16 mouse cellular contexts compared by ENCODE assay signal in genomic region chr4:132254986-132255385, GRCm38 (mm10). TPM values are rescaled to one million over a fixed set of nuclear protein-coding genes. Genes with fewer than 3 reads are reported as not detected.
DNase-seq lines count a peak whose midpoint lies in the region; ATAC-seq and TF ChIP-seq lines count a peak whose summit lies in the region.
"Had no signal": no experiment of that assay in that cellular context is flagged by ENCODE, and none has a peak within 500 bp of the region (broad histone marks: within the 10 kb centered on the region; RNA-seq: fewer than 3 reads in every experiment).

No protein-coding gene starts in this region.

- intact Hi-C loops in left cerebral cortex, adult 2 months (cut with DNase I) = no loop called here
- intact Hi-C loops in left cerebral cortex, postnatal 4 days (cut with DNase I) = no loop called here

- no peak overlapping the region for H3K27ac ChIP-seq in left cerebral cortex, adult 2 months
- no peak overlapping the region for H3K27ac ChIP-seq in forebrain, embryonic 13.5 days
- H3K27ac ChIP-seq: liver, embryonic 13.5 days had no signal

- no peak overlapping the region for H3K9ac ChIP-seq in forebrain, embryonic 13.5 days
- H3K9ac ChIP-seq: liver, embryonic 13.5 days; midbrain, embryonic 13.5 days had no signal

- TF ChIP-seq CTCF in left cerebral cortex, adult 2 months (IDR thresholded peaks at IDR 0.05) = peak; percentile 27

- WGBS in forebrain, embryonic 13.5 days = 78% methylated on average over 3 of the region's 3 CpGs

- DNase-seq in left cerebral cortex, adult 2 months (ENCODE audit: extremely low spot score in 1 of 2, low spot score in 2 of 2) = no peak
- DNase-seq in left cerebral cortex, postnatal 4 days = no peak
- peak; percentile 32 for DNase-seq in 3T3-L1 (ENCODE audit: low read depth, low spot score)
- DNase-seq in B cell, adult 2 months = peak; percentile 39 to 43
- peak; percentile 63 for DNase-seq in induced T-regulatory cell, adult 2 months (ENCODE audit: low read depth)
- no peak for DNase-seq in heart, adult 9 months (ENCODE audit: low spot score in 2 of 2)
- DNase-seq: adrenal gland, postnatal 14 days; gastrocnemius, postnatal 10 days; heart, postnatal 4 days; liver, embryonic 13.5 days; lung, postnatal 4 days; right cerebral cortex, postnatal 14 days had no signal

- no peak for ATAC-seq in forebrain, embryonic 13.5 days
- ATAC-seq: forebrain, embryonic 16.5 days; midbrain, embryonic 13.5 days had no signal

- H3K9me3 ChIP-seq in forebrain, embryonic 13.5 days (replicated peaks) = no peaks in the 10 kb centered on the region
- H3K9me3 ChIP-seq: liver, embryonic 13.5 days; midbrain, embryonic 13.5 days had no signal

- no peaks in the 10 kb centered on the region for H3K27me3 ChIP-seq in forebrain, embryonic 13.5 days
- H3K27me3 ChIP-seq: liver, embryonic 13.5 days; midbrain, embryonic 13.5 days had no signal

- peaks cover 11% of the 10 kb centered on the region for H3K4me1 ChIP-seq in forebrain, embryonic 13.5 days

- H3K4me3 ChIP-seq in left cerebral cortex, adult 2 months = no peak overlapping the region
- H3K4me3 ChIP-seq in forebrain, embryonic 13.5 days = no peak overlapping the region
- H3K4me3 ChIP-seq: liver, embryonic 13.5 days; midbrain, embryonic 13.5 days had no signal

- H3K4me2 ChIP-seq in forebrain, embryonic 13.5 days = no peak overlapping the region
- H3K4me2 ChIP-seq: heart, embryonic 11.5 days; liver, embryonic 13.5 days; midbrain, embryonic 13.5 days had no signal

- H3K36me3 ChIP-seq in forebrain, embryonic 13.5 days (ENCODE audit: poor library complexity, severe bottlenecking) = peaks cover 18% of the 10 kb centered on the region

RNA-seq across cellular contexts. Expression of gene Gmeb1, which starts 6.4 kb away (rescaled TPM):
- total RNA-seq in left cerebral cortex, adult 2 months (2021) = 10 to 100 TPM; 22.1 to 26.1 TPM
- total RNA-seq in left cerebral cortex, postnatal 4 days (2021) = 10 to 100 TPM; 35.2 to 36.0 TPM
- 50.0 and 55.3 TPM in 2 replicates for polyA plus RNA-seq in forebrain, embryonic 13.5 days (2015; fragmentation: Nextera tagmentation; extraction: Ambion mirVana)

RNA-seq across cellular contexts. Expression of gene Taf12, which starts 19.2 kb away (rescaled TPM):
- 10 to 100 TPM; 22.1 to 24.4 TPM for total RNA-seq in left cerebral cortex, adult 2 months (2021)
- 10 to 100 TPM; 16.8 to 19.1 TPM for total RNA-seq in left cerebral cortex, postnatal 4 days (2021)
- polyA plus RNA-seq in forebrain, embryonic 13.5 days (2015; fragmentation: Nextera tagmentation; extraction: Ambion mirVana) = 51.5 and 56.1 TPM in 2 replicates

RNA-seq across cellular contexts. Expression of gene Ythdf2, which starts 42.9 kb away (rescaled TPM):
- 10 to 100 TPM; 41.4 to 44.3 TPM for total RNA-seq in left cerebral cortex, adult 2 months (2021)
- total RNA-seq in left cerebral cortex, postnatal 4 days (2021) = 10 to 100 TPM; 69.2 to 70.6 TPM
- polyA plus RNA-seq in forebrain, embryonic 13.5 days (2015; fragmentation: Nextera tagmentation; extraction: Ambion mirVana) = 154 and 162 TPM in 2 replicates

RNA-seq across cellular contexts. Expression of gene Rab42, which starts 48.2 kb away (rescaled TPM):
- 1 to 10 TPM; 1.6 to 2.6 TPM for total RNA-seq in left cerebral cortex, adult 2 months (2021)
- total RNA-seq in left cerebral cortex, postnatal 4 days (2021) = 1 to 10 TPM; 1.4 to 2.1 TPM
- polyA plus RNA-seq in forebrain, embryonic 13.5 days (2015; fragmentation: Nextera tagmentation; extraction: Ambion mirVana) = 0.23 and 0.64 TPM in 2 replicates

Comparison
In these comparisons a context has a peak if more than half of its experiments do, and no peak if none do; other contexts are left out.
1. DNase-seq: peak in 3T3-L1 (single experiment), B cell, adult 2 months (2 of 2) and induced T-regulatory cell, adult 2 months (single experiment); none in left cerebral cortex, adult 2 months (0 of 2), left cerebral cortex, postnatal 4 days (single experiment) and heart, adult 9 months (0 of 2).